Mouse (Mus musculus): ENCODE results near the gene Col6a5.

Col6a5 gene

DNA sequence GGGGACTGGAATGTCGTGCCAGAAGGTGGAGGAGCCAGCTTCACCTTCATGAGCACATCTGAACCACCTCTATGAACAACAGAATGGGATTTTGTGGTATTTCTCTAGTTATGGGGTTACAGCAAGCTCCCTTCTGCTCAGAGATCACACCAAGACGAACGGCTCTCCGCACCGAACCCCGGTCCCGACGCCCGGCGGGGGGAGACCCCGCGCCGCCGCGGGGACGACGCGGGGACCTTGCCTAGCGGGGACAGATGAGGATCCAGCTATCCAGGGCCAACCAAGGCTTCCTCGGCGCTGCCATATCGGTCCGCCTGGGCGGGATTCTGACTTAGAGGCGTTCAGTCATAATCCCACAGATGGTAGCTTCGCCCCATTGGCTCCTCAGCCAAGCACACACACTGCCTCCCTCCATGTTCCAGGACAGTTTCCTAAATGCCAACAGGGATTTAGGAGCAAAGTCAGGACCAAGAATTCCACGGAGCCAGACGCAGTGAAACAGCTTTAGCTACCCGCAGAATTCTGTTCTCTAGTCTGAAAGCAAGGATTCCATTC is 141.2 kb downstream of the Col6a5 start:
- no peak for DNase-seq

DNA sequence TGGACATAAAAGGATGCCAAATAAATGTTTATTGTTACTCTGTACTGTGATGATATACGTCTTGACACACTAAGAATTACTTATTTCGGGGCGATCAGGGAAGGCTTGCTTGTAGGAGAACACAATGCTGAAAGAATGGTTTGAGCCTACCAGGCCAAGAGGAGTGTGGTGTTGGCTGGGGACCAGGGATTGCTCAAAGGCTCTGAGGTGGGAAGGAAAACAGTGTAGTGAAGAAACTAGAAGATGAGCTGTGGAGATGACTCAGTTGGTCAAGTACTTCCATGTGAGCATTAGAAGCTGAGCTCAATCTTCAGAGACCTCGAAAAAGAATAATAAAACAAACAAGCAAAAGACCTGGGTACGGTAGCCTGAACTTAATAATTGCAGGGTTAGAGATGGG is 146.0 kb downstream of the Col6a5 start:
- no peak for DNase-seq

DNA sequence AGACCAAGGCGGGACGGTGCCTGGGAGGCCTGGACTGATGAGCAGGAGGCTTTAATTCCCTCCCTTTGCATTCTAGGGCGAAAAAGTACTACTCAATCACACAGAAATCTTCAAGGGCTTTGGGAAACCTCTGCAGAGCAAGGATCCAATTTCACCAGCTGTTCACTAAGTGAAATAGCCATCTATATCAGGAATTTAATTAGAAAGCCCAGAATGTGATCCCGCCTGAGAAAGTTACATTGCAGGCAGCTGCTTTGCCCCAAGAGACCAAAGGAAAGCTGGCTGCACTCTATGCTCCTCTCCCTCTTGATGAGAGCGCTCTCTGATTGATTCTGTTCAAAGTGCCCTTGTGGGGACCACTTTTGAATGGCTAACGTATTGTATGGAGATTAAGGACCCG is 149.0 kb downstream of the Col6a5 start:
- no peak for DNase-seq

DNA sequence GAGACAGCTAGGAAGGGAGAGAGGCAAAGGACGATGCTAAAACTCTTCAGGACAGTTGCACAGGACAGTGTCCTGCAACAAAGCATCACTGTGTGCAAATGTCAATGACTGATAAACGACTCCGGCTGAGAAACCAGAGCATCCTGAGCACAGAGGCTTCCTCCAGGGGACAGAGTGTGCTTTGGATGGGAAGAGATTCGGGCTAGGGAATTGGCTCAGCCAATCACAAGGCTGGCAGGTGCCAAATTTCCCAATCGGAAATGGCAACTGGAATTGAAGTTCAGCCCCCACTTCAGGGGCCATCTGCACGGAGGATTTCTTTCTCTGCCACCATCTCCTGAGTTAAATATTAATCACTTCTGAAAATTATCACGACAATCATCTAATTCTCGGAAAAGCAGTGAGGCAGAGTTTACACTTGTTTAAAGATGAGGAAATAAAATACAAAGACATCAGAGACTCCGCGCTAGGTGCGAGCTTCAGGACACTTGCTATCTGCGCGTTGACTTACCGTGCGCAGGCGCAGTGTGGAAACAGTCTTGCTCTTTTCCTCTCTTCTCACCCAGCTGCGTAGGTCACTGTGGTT is 151.4 kb downstream of the Col6a5 start:
- DNase-seq: no peak

All from cerebellum, adult 8-10 months (tissue).